Mouse (Mus musculus) layer of hippocampus, postnatal 14 days (tissue): Measurements from ENCODE around the gene Lta. TPM values are rescaled to one million over a fixed set of nuclear protein-coding genes. Genes with fewer than 3 reads are reported as not detected.

Source experiments
- DNase-seq, 2 experiments: peaks; one replicate each; pipeline ENCODE4 v3.0.0; 2021 to 2022; ENCODE audit warnings: low spot score in 2 of 2, mixed read lengths in 1 of 2
- microRNA-seq, 2 experiments: library from miRNA; unstranded; fragments of <30 nt; microRNA quantifications; one replicate each; pipeline ENCODE4 v1.2.0; 2021
- total RNA-seq, 2 experiments: library from RNA; stranded (reverse); gene quantifications; 2 replicates each; pipeline ENCODE4 v1.2.3; 2021

Lta gene
- total RNA-seq, 2 experiments from 2014 or later: 0.62 to 1.1 TPM

DNA sequence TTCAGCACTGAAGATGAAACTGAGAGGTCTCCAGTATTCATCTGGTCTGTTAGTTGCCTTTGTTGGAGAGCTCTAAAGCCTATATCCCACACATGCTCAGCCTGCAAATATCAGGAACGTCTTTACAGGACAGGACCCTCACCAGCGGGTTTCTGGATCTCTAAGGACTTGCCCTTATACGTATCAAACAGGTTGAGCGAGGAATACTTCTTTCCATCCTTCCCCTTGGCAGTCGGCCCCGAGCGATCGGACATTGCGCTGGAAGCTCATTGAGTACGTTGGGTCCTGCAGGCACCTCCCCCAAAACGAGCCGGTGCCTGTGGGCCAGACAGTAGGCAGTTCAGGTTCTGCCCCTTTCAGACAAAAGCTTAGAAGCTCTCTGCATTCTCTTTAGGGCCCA lies 42.4 kb downstream of the Lta start:
- peak in 1 of 2 experiments; percentile 26 for DNase-seq

- DNase-seq: no peak
Observed at GRCm38 (mm10) chr17:35162121-35162520, 43.0 kb downstream of the Lta start.

GRCm38 (mm10) chr17:35161421-35161820 lies 43.7 kb downstream of the Lta start:
- DNase-seq: no peak

- DNase-seq: no peak
Observed at GRCm38 (mm10) chr17:35159638-35160037, 45.5 kb downstream of the Lta start.

DNA sequence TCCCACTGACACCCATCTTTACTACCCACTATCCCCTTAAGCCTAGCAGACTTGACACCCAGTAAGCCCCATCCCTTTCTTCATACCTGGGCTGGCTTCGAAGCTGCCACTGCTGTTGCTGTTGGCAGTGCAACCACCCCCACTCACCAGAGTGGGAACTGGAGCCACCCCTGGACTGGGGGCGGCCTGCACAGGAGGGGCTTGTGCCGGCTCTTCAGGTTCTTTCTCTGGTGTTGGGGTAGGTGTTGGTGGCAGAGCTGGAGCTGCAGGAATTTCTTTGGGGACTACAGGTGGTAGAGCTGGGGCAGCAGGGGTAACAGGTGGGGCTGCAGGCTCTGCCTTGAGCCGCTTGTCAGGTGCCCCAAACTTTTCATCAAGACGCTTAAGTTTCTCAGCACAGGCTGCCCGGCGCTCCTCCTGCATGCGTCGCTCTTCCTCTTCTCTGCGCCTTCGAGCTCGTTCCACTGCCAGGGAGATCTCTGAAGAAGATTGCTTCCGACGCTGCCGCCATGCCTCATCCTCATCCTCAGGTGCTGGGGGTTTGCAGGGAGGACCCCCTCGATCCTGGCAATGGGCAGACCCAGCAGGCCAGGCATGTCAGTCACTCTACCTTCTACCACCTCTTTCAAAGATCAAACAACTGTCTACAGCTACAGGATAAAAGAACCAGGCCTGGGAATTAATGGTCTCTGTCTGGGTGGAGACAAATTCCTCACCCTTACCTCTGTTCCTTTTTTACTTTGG lies 46.1 kb downstream of the Lta start:
- no peak for DNase-seq

DNA sequence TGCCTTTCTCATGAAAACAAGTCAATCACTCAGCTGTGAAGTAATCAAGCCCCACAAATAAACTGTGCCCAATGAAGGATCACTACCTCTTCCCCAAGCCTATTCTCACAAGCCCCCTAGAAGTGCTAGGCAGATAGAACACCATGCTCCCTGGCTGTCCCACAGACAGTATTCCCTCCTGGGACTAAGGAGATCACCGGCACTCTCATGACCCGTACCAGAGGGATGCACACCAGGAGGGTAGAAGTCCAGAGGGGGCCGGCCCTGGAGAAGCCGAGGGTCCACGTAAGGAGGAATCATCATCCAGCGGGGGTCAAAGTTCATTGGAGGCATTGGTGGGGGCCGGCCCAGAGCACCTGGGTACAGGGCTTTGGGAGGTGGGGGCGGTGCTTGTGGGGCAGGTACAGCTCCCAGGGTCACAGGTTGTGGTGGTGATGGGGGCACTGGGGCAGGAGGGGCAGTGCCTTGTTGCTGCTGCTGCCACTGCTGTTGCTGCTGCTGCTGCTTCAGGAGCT lies 47.4 kb downstream of the Lta start:
- DNase-seq: no peak

DNA sequence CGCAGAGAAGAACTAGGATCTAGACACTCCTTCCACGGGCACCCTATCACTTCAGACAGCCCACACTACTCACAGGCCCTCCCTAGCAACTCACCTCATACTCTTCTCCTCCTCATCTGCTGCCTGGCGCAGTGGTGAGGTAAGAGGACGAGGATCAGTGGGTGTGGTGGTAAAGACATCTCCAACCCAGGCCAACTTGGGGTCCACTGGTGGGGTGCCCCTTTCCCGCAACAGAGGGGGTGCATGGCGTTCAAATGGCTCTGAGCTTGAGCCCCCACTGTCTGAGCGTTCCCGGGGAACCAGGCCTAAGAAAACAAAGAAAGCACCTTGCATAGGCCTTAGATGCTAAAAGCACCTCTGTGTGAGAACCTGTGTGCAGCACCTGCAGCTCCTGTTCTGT lies 47.9 kb downstream of the Lta start:
- DNase-seq: no peak

GRCm38 (mm10) chr17:35156461-35157200 lies 48.5 kb downstream of the Lta start:
- no peak for DNase-seq

DNA sequence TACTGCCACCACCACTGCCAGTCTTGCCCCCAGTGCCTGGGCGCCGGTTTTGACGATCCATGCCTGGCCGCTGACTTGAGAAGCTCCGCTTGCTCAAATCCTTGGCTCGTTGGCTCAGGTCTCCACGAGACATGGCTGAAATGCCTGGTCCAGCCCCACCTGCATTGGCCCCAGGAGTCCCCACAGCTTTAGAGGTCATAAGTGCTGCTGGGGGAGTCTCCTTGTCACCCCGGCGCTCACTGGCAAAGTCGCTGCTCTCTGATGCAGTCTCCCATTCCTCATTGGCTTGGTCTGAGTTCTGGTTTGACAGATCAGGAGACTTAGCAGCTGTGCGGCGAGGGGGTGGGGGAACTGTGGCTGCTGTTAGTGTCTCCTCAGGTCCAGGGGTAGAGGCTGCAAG lies 49.7 kb downstream of the Lta start:
- no peak for DNase-seq

GRCm38 (mm10) chr17:35154616-35155015 lies 50.5 kb downstream of the Lta start:
- DNase-seq: no peak

GRCm38 (mm10) chr17:35153931-35154330 lies 51.2 kb downstream of the Lta start:
- no peak for DNase-seq

Small RNAs within 50 kb of the gene (microRNA-seq; reads per million reads assigned to microRNA genes)
- 0 reads per million in 2 experiments for gene Mir6973a
- gene Mir6974: 0.28 to 0.45 reads per million in 2 experiments
- 1.8 to 2.3 reads per million in 2 experiments for gene Mir6975
- 0.28 to 0.45 reads per million in 2 experiments for gene Mir8094

Other genes with a start within 250 kb of the Lta start
- 10 to 100 TPM; 12.5 TPM for gene Hspa1b, start 246.1 kb downstream of the Lta start, total RNA-seq
- not detected for gene Gm20481, start 235.4 kb downstream of the Lta start, total RNA-seq
- gene Hspa1a, start 233.2 kb downstream of the Lta start, total RNA-seq: 10 to 100 TPM; 12.4 to 13.1 TPM
- under 1 TPM; 0.38 to 0.44 TPM for gene Hspa1l, start 232.6 kb downstream of the Lta start, total RNA-seq
- 10 to 100 TPM; 19.4 to 25.0 TPM for gene Lsm2, start 223.5 kb downstream of the Lta start, total RNA-seq
- gene Vars, start 204.4 kb downstream of the Lta start, total RNA-seq: 10 to 100 TPM; 52.9 to 55.9 TPM
- under 1 TPM; 0.14 to 0.21 TPM for gene Vwa7, start 188.8 kb downstream of the Lta start, total RNA-seq
- 1 to 10 TPM; 1.8 to 2.6 TPM for gene Sapcd1, start 177.3 kb downstream of the Lta start, total RNA-seq
- gene Msh5, start 158.6 kb downstream of the Lta start, total RNA-seq: 1 to 10 TPM in 1 of 2 experiments, under 1 TPM in 1; 0.79 to 1.9 TPM
- gene Clic1, start 155.4 kb downstream of the Lta start, total RNA-seq: 10 to 100 TPM; 11.7 to 14.8 TPM
- gene Ddah2, start 146.3 kb downstream of the Lta start, total RNA-seq: 10 to 100 TPM; 26.4 to 33.1 TPM
- gene Ly6g6c, start 140.0 kb downstream of the Lta start, total RNA-seq: not detected
- gene Mpig6b, start 139.2 kb downstream of the Lta start, total RNA-seq: not detected
- 1 to 10 TPM; 1.6 to 1.8 TPM for gene Ly6g6e, start 128.4 kb downstream of the Lta start, total RNA-seq
- gene Ly6g6d, start 127.3 kb downstream of the Lta start, total RNA-seq: 1 to 10 TPM; 1.2 to 2.6 TPM
- not detected for gene Ly6g6f, start 119.7 kb downstream of the Lta start, total RNA-seq
- gene Abhd16a, start 116.1 kb downstream of the Lta start, total RNA-seq: 10 to 100 TPM; 88.8 to 93.0 TPM
- gene Ly6g5c, start 97.1 kb downstream of the Lta start, total RNA-seq: not detected
- gene Ly6g5b, start 89.9 kb downstream of the Lta start, total RNA-seq: under 1 TPM; 0.67 to 0.74 TPM
- gene Gpank1, start 83.9 kb downstream of the Lta start, total RNA-seq: 10 to 100 TPM; 10.2 to 13.2 TPM
- gene Csnk2b, start 83.3 kb downstream of the Lta start, total RNA-seq: 100 to 1,000 TPM; 174 to 179 TPM
- gene D17H6S53E, start 79.0 kb downstream of the Lta start, total RNA-seq: 10 to 100 TPM; 20.8 to 26.1 TPM
- gene Apom, start 73.3 kb downstream of the Lta start, total RNA-seq: not detected
- gene Bag6, start 70.2 kb downstream of the Lta start, total RNA-seq: 100 to 1,000 TPM; 289 TPM
- gene Prrc2a, start 40.5 kb downstream of the Lta start, total RNA-seq: 100 to 1,000 TPM; 305 to 314 TPM
- 10 to 100 TPM in 1 of 2 experiments, 1 to 10 TPM in 1; 9.9 to 10.4 TPM for gene Aif1, start 29.3 kb downstream of the Lta start, total RNA-seq
- gene Lst1, start 16.9 kb downstream of the Lta start, total RNA-seq: 10 to 100 TPM in 1 of 2 experiments, 1 to 10 TPM in 1; 8.2 to 12.1 TPM
- 1 to 10 TPM in 1 of 2 experiments, under 1 TPM in 1; 0.55 to 1.0 TPM for gene Ltb, start 10.9 kb downstream of the Lta start, total RNA-seq
- under 1 TPM in 1 of 2 experiments, not detected in 1; 0.31 TPM for gene Tnf, start 3.3 kb downstream of the Lta start, total RNA-seq
- not detected for gene Gm16181, start 15.5 kb upstream of the Lta start, total RNA-seq
- 100 to 1,000 TPM; 485 to 488 TPM for gene Atp6v1g2, start 28.3 kb upstream of the Lta start, total RNA-seq
- gene Nfkbil1, start 30.4 kb upstream of the Lta start, total RNA-seq: 10 to 100 TPM; 13.2 to 14.5 TPM
- gene Ddx39b, start 36.4 kb upstream of the Lta start, total RNA-seq: 100 to 1,000 TPM; 234 to 244 TPM
- 10 to 100 TPM; 14.5 to 14.8 TPM for gene H2-D1, start 57.4 kb upstream of the Lta start, total RNA-seq
- gene H2-Q1, start 115.1 kb upstream of the Lta start, total RNA-seq: under 1 TPM; 0.21 to 0.25 TPM
- gene H2-Q2, start 136.9 kb upstream of the Lta start, total RNA-seq: under 1 TPM; 0.52 to 0.74 TPM
- 1 to 10 TPM; 1.1 to 1.8 TPM for gene H2-Q4, start 174.3 kb upstream of the Lta start, total RNA-seq
- gene H2-Q6, start 219.5 kb upstream of the Lta start, total RNA-seq: not detected
- gene H2-Q7, start 233.8 kb upstream of the Lta start, total RNA-seq: under 1 TPM; 0.41 to 0.43 TPM